Mouse (Mus musculus): ENCODE data around the gene Tmem189. TPM values are rescaled to one million over a fixed set of nuclear protein-coding genes. Genes with fewer than 3 reads are reported as not detected.

The Tmem189 gene
- total and polyA plus RNA-seq, 2 experiments from 2014 or later, result 39.3 to 76.8 TPM

DNA sequence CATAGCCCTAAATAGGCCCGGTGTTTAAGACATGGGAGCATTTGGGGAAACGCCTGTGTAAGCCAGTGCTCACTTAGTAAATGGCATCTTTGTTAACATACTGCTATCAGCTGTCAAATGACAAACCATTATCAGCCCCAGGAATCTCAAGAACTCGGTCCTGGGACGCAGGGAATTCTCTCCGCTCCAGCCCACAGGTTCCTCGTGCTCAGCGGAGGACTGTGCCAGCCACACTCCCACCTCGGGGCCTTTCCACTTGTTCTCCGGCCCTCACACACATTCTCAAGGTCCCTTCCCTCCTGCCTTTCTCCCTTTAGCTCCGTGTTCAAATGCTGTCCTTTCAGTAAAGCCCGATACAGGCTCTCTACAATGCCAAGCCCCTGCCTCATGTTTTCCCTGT, 30.9 kb downstream of the Tmem189 start:
- peaks cover 13% of the 10 kb centered on the region for H3K36me3 ChIP-seq (replicated peaks; ENCODE audit: control insufficient read depth, insufficient read depth, low read length)

DNA sequence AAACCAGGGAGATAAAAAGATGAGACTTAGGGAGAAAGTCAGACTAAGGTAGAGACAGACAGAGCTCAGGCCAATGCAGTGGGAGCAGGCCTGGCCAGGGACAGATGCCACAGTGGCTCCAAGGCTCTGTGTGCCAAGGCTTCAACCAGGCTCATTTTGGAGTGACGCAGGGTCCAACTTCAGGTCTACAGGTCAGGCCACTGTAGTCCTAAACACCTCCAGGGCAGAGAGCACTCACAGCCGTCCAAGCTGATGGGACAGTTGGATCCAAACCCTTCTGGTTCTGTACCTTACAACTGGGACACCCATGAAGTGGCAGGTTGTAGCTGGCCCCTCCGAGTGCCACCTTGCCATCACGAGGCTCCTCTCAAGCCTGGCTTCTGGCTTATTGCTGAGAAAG, 31.6 kb downstream of the Tmem189 start:
- ATAC-seq (ENCODE audit: insufficient read depth, low read depth) (no peak), DNase-seq (ENCODE audit: low spot score) (no peak)
- no peaks in the 10 kb centered on the region for H3K27me3 ChIP-seq (ENCODE audit: control insufficient read depth, insufficient read depth, low read length)
- H3K9ac ChIP-seq (replicated peaks; ENCODE audit: low read depth, low read length), result no peak overlapping the region; the same call in 1 of the 2 replicates
- peaks cover 20% of the 10 kb centered on the region for H3K36me3 ChIP-seq (replicated peaks; ENCODE audit: control insufficient read depth, insufficient read depth, low read length)
- H3K4me1 ChIP-seq (ENCODE audit: control insufficient read depth, insufficient read depth), result peaks cover 26% of the 10 kb centered on the region
- TF ChIP-seq EP300 (IDR thresholded peaks at IDR 0.05; ENCODE audit: low read depth), result no peak
- no peak for TF ChIP-seq CTCF (IDR thresholded peaks at IDR 0.05; ENCODE audit: low read depth)
- no peak overlapping the region for H3K4me3 ChIP-seq (ENCODE audit: low read depth, low read length)
- no peak overlapping the region for H3K27ac ChIP-seq (ENCODE audit: low read depth)
- H3K9me3 ChIP-seq (replicated peaks; ENCODE audit: control insufficient read depth, low read length), result no peaks in the 10 kb centered on the region
- 88% methylated on average over 4 of the region's 4 CpGs for WGBS
- no peak overlapping the region for H3K4me2 ChIP-seq (ENCODE audit: low read depth, low read length)

More for the DNA sequence above, 30.9 kb downstream of the Tmem189 start:
- Histone ChIP-seq H3K9ac (replicated peaks; ENCODE audit: low read depth, low read length) (no peak overlapping the region; the same call in 1 of the 2 replicates), H3K4me2 (ENCODE audit: low read depth, low read length) (no peak overlapping the region), H3K4me1 (ENCODE audit: control insufficient read depth, insufficient read depth) (peaks cover 26% of the 10 kb centered on the region), H3K27me3 (ENCODE audit: control insufficient read depth, insufficient read depth, low read length) (no peaks in the 10 kb centered on the region), H3K9me3 (replicated peaks; ENCODE audit: control insufficient read depth, low read length) (no peaks in the 10 kb centered on the region), H3K4me3 (ENCODE audit: low read depth, low read length) (no peak overlapping the region), H3K27ac (ENCODE audit: low read depth) (no peak overlapping the region)
- TF ChIP-seq EP300 (IDR thresholded peaks at IDR 0.05; ENCODE audit: low read depth), result no peak
- no peak for TF ChIP-seq CTCF (IDR thresholded peaks at IDR 0.05; ENCODE audit: low read depth)
- DNase-seq (ENCODE audit: low spot score) (no peak), ATAC-seq (ENCODE audit: insufficient read depth, low read depth) (no peak)
- 46% methylated on average over 11 of the region's 11 CpGs for WGBS

DNA sequence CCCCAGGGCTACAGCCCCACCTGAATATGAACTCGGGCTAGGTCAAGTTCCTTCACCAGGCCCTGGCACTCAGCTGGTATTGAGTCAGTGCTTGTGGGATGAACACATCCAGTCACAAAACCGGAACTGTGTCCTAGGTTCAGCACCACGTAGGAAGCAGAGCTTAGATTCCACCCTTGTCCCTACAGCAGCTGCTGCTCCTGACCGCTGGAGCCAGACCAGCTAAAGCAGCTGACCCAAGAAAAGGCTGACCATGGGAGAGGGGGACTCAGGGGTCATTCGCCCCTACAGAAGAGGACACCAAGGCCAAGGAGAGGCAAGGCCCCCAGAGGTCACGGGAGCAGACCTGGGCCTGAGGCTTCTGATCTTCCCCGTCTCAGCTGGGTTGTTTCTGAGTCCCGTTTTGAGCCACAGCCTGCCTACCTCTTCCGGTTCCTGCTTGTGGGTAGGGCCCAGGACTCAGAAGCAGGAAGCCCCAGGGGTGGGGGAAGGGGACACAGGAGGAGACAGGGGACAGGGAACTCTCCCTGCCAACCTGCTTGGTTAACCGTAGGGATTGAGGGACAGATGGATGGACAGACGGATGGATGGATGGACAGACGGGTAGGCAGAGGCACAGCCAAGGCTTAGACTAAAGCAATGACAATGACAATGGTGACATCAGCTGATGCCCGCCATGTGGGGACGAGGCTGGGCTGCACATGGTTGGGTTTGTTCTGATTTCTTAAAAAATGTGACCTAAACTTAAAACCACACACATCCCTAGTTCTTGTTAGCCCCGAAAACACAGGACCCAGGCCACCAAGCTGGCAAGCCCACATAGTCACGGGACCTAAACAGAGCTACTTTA, 32.8 kb downstream of the Tmem189 start:
- no peak overlapping the region for H3K9ac ChIP-seq (replicated peaks; ENCODE audit: low read depth, low read length)
- ATAC-seq (ENCODE audit: insufficient read depth, low read depth) (no peak), DNase-seq (ENCODE audit: low spot score) (no peak)
- H3K9me3 ChIP-seq (replicated peaks; ENCODE audit: control insufficient read depth, low read length), result no peaks in the 10 kb centered on the region
- peaks cover 26% of the 10 kb centered on the region for H3K36me3 ChIP-seq (replicated peaks; ENCODE audit: control insufficient read depth, insufficient read depth, low read length)
- peaks cover 24% of the 10 kb centered on the region for H3K4me1 ChIP-seq (ENCODE audit: control insufficient read depth, insufficient read depth)
- peak overlapping the region; percentile 41; the same call in 1 of the 2 replicates for H3K4me2 ChIP-seq (ENCODE audit: low read depth, low read length)
- H3K4me3 ChIP-seq (ENCODE audit: low read depth, low read length), result peak overlapping the region; percentile 14; the same call in 1 of the 2 replicates
- 76% methylated on average over 16 of the region's 16 CpGs for WGBS
- no peaks in the 10 kb centered on the region for H3K27me3 ChIP-seq (ENCODE audit: control insufficient read depth, insufficient read depth, low read length)
- H3K27ac ChIP-seq (ENCODE audit: low read depth), result peak overlapping the region; percentile 55; the same call in 1 of the 2 replicates
- TF ChIP-seq EP300 (IDR thresholded peaks at IDR 0.05; ENCODE audit: low read depth) (no peak), CTCF (IDR thresholded peaks at IDR 0.05; ENCODE audit: low read depth) (no peak)

DNA sequence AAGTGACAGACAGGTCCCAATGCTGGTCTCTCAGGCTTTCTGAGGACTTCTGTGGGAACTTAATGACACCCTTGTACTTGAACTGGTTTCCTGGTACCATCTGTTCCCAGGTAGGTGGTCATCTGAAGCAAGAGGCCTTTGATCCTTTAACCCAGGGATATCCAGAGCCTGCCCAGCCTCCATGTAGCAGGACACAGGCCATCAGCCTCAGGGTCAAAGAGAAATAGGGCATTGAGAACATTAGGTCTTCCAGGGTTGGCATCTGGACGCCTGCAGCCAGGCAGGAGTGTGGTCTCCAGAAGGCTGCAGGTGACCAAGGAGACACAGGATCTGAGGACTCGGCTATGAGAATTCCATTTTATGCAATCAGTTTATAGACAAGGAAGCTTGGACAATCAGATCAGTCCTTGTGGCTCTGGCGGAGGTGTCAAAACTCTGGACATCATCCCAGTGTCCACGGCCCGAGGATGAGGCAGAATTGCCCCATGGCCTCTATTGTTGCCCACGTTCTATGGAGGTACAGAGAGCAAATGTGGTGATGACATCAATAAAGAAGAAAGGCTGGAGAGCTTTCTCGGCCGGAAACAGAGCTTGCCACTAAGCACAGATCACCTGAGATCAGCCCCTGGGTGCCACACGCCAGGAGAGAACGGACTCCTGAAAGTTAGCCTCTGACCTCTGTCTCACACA, 34.6 kb downstream of the Tmem189 start:
- 86% methylated on average over 10 of the region's 10 CpGs for WGBS
- H3K9ac ChIP-seq (replicated peaks; ENCODE audit: low read depth, low read length), result no peak overlapping the region
- H3K36me3 ChIP-seq (replicated peaks; ENCODE audit: control insufficient read depth, insufficient read depth, low read length), result peaks cover 26% of the 10 kb centered on the region
- no peaks in the 10 kb centered on the region for H3K9me3 ChIP-seq (replicated peaks; ENCODE audit: control insufficient read depth, low read length)
- H3K27ac ChIP-seq (ENCODE audit: low read depth), result no peak overlapping the region
- H3K27me3 ChIP-seq (ENCODE audit: control insufficient read depth, insufficient read depth, low read length), result no peaks in the 10 kb centered on the region
- no peak for TF ChIP-seq EP300 (IDR thresholded peaks at IDR 0.05; ENCODE audit: low read depth)
- H3K4me2 ChIP-seq (ENCODE audit: low read depth, low read length), result no peak overlapping the region
- H3K4me3 ChIP-seq (ENCODE audit: low read depth, low read length), result no peak overlapping the region
- ATAC-seq (ENCODE audit: insufficient read depth, low read depth), result no peak
- H3K4me1 ChIP-seq (ENCODE audit: control insufficient read depth, insufficient read depth), result peaks cover 14% of the 10 kb centered on the region
- no peak for DNase-seq (ENCODE audit: low spot score)

DNA sequence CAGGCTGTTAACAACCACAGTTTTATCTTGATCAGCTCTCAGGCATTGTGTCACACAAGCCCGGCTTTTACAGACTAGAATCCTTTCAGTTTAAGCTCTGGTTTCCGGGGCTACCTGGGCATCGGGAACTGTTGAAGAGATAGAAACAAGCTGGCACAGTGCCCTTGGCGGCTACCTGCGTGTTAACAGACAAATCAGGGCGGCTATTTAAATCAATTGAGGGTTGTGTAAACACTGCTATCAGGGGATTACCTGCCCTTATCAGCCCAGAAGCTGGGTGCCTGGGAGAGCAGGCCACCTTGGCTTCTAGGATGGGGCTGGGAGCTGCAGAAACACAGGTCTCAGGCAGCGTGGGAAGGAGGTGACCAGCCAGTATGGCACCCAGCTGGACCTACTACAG, 36.9 kb downstream of the Tmem189 start:
- H3K36me3 ChIP-seq (replicated peaks; ENCODE audit: control insufficient read depth, insufficient read depth, low read length), result peaks cover 26% of the 10 kb centered on the region
- no peak overlapping the region for H3K27ac ChIP-seq (ENCODE audit: low read depth)

More for the DNA sequence above, 36.9 kb downstream of the Tmem189 start:
- WGBS, result 70% methylated on average over 7 of the region's 7 CpGs
- ATAC-seq (ENCODE audit: insufficient read depth, low read depth) (no peak), DNase-seq (ENCODE audit: low spot score) (no peak)
- Histone ChIP-seq H3K27me3 (ENCODE audit: control insufficient read depth, insufficient read depth, low read length) (no peaks in the 10 kb centered on the region), H3K9me3 (replicated peaks; ENCODE audit: control insufficient read depth, low read length) (no peaks in the 10 kb centered on the region), H3K4me2 (ENCODE audit: low read depth, low read length) (no peak overlapping the region), H3K4me3 (ENCODE audit: low read depth, low read length) (no peak overlapping the region), H3K4me1 (ENCODE audit: control insufficient read depth, insufficient read depth) (no peaks in the 10 kb centered on the region), H3K9ac (replicated peaks; ENCODE audit: low read depth, low read length) (no peak overlapping the region)
- TF ChIP-seq EP300 (IDR thresholded peaks at IDR 0.05; ENCODE audit: low read depth) (no peak), CTCF (IDR thresholded peaks at IDR 0.05; ENCODE audit: low read depth) (no peak)

All from heart, postnatal 0 days (tissue).